Mouse (Mus musculus) bone marrow macrophage, adult 2 months (primary cell): ENCODE measurements around the gene Ssbp1. TPM values are rescaled to one million over a fixed set of nuclear protein-coding genes. Genes with fewer than 3 reads are reported as not detected.

Experiments used
- H3K27ac ChIP-seq: 2 replicates; pipeline ENCODE4 v1.5.1; 2012; ENCODE audit warnings: low read depth, low read length; ENCODE audit not compliant: insufficient read depth
- H3K4me1 ChIP-seq: 2 replicates; pipeline ENCODE4 v1.6.1; 2012; ENCODE audit warnings: low read length; ENCODE audit not compliant: control insufficient read depth, insufficient read depth
- H3K4me3 ChIP-seq: 2 replicates; pipeline ENCODE4 v1.5.1; 2012; ENCODE audit warnings: mild to moderate bottlenecking, low read length, moderate library complexity; ENCODE audit not compliant: insufficient read depth
- CTCF ChIP-seq: IDR thresholded peaks from 2 replicates; pipeline ENCODE4 v1.5.1; 2012; ENCODE audit warnings: low read depth, mild to moderate bottlenecking, low read length, moderate library complexity
- POLR2A ChIP-seq: IDR thresholded peaks from 2 replicates; pipeline ENCODE4 v1.6.1; 2012; ENCODE audit warnings: mild to moderate bottlenecking, low read depth, low read length, borderline replicate concordance
- polyA plus RNA-seq: library from polyadenylated mRNA; stranded (reverse); fragments of >200 nt; gene quantifications from 2 replicates; pipeline ENCODE4 v1.2.4, GENCODE M21; 2012; ENCODE audit not compliant: missing spikeins, insufficient read depth, insufficient read length

Gene Ssbp1
- polyA plus RNA-seq, 1 experiment, result 49.8 TPM

DNA sequence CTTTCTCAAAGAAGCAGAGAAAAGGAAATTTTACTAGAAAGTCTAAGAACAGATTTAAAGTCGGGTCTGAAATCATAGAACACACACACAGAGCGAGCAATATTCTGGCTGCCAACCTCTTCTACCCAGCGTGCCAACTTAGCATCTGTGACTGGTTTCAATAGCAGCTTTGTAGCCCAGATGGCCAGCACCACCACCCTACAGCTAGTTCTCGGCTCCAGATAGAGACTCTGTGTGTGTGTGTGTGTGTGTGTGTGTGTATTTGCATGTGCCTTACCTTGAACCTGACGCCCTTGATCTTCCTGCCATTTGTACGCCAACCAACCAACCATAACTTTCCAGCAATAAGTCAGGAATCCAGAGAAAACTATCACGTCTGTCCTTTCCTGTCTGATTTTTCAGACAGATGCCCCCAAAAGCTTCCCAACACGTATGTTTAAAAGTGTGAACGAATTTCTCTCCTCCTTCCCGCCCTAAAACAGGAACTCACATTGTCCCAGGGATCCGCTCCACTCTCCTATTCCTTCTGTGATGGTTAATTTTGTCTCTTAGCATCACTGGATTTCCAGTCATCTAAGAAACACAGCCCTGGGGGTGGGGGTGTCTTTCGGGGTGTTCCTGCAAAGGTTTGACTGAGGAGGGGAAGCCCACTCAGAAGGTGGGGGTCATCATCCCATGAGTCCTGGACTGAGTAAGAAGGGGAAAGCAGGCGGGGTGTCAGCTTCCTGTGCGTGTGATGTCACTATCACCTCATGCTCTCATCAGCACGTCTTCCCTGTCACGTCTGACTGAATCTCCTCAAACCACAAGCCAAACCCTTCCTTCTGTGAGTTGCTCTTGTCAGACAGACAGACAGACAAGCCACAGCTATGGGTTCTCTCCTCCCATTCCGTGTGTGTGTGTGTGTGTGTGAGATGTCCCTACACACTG, 38.5 kb upstream of the Ssbp1 start:
- Histone ChIP-seq H3K27ac (no peak overlapping the region), H3K4me3 (no peak overlapping the region), H3K4me1 (peaks cover 10% of the 10 kb centered on the region)
- TF ChIP-seq POLR2A, result no peak
- no peak for TF ChIP-seq CTCF

DNA sequence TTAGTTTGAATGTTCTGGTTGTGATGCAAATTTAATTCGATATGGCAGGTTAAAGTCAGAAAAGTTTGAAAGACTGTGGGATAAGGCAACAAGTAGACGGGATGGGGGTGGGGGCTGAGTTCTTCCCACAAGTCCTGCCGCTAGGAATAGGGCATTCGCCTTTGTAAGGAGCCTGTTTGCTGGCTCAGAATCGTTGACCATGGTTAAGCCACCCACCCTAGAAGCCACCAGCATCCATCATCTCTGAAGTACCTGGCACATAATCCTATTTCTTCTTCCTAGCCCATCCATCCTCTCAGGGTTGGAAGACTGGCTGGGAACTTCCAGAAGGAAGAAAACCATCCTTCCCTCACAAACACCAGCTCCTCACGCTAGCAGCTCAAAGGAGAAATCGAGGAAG, 36.5 kb upstream of the Ssbp1 start:
- Histone ChIP-seq H3K4me3 (peak overlapping the region; percentile 82), H3K27ac (no peak overlapping the region), H3K4me1 (peaks cover 12% of the 10 kb centered on the region)
- TF ChIP-seq POLR2A (no peak), CTCF (no peak)

GRCm38 (mm10) chr6:40435151-40436046, 35.8 kb upstream of the Ssbp1 start:
- TF ChIP-seq CTCF, result no peak
- no peak for TF ChIP-seq POLR2A
- Histone ChIP-seq H3K4me1 (peaks cover 9% of the 10 kb centered on the region), H3K4me3 (peak overlapping the region; percentile 82), H3K27ac (no peak overlapping the region)

GRCm38 (mm10) chr6:40436047-40436483, 35.1 kb upstream of the Ssbp1 start, which contains the start of gene E330009J07Rik:
TSS of gene E330009J07Rik (minus strand) at chr6:40436135.
- H3K4me3 ChIP-seq, result peak within 1 kb of the TSS; percentile 82
- TF ChIP-seq POLR2A, result no peak
- TF ChIP-seq CTCF, result no peak
- H3K4me1 ChIP-seq, result peaks cover 8% of the 10 kb centered on the region; the same call in 1 of the 2 replicates
- H3K27ac ChIP-seq, result no peak within 1 kb of the TSS

- H3K4me3 ChIP-seq, result no peak within 1 kb of the TSS
- no peak within 1 kb of the TSS for H3K27ac ChIP-seq
- no peak for TF ChIP-seq CTCF
- TF ChIP-seq POLR2A, result no peak
- H3K4me1 ChIP-seq, result peaks cover 6% of the 10 kb centered on the region; the same call in 1 of the 2 replicates
Measured at GRCm38 (mm10) chr6:40438936-40439335, 32.2 kb upstream of the Ssbp1 start, which contains the start of gene Wee2. TSS of gene Wee2 (plus strand) at chr6:40439088.

- TF ChIP-seq POLR2A (no peak), CTCF (no peak)
- H3K4me3 ChIP-seq, result no peak overlapping the region
- H3K4me1 ChIP-seq, result peaks cover 5% of the 10 kb centered on the region; the same call in 1 of the 2 replicates
- H3K27ac ChIP-seq, result no peak overlapping the region
Measured at GRCm38 (mm10) chr6:40439731-40440130, 31.4 kb upstream of the Ssbp1 start.

GRCm38 (mm10) chr6:40441276-40441675, 29.9 kb upstream of the Ssbp1 start:
- Histone ChIP-seq H3K4me3 (no peak overlapping the region), H3K27ac (no peak overlapping the region), H3K4me1 (peaks cover 3% of the 10 kb centered on the region; the same call in 1 of the 2 replicates)
- TF ChIP-seq POLR2A (no peak), CTCF (no peak)

DNA sequence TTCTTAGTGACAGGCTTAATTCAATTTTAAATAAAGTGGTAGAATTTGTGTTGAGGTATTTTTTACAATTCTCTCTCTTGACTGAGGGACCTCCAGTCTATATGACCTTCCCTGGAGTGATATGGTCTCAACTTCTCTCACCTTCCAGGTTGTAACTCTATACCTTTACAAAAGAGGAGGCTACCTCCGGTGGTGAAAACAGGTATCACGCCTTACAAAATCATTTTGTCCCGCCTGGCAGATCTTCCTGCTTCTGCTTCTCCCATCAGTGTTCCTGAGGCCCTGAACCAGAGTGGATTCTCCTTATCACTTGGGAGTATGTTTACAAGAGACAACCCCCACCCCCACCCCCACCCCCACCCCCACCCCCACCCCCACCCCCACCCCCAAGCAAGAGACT, 29.4 kb upstream of the Ssbp1 start:
- no peak overlapping the region for H3K4me3 ChIP-seq
- peaks cover 3% of the 10 kb centered on the region; the same call in 1 of the 2 replicates for H3K4me1 ChIP-seq
- H3K27ac ChIP-seq, result no peak overlapping the region
- TF ChIP-seq CTCF (no peak), POLR2A (no peak)

DNA sequence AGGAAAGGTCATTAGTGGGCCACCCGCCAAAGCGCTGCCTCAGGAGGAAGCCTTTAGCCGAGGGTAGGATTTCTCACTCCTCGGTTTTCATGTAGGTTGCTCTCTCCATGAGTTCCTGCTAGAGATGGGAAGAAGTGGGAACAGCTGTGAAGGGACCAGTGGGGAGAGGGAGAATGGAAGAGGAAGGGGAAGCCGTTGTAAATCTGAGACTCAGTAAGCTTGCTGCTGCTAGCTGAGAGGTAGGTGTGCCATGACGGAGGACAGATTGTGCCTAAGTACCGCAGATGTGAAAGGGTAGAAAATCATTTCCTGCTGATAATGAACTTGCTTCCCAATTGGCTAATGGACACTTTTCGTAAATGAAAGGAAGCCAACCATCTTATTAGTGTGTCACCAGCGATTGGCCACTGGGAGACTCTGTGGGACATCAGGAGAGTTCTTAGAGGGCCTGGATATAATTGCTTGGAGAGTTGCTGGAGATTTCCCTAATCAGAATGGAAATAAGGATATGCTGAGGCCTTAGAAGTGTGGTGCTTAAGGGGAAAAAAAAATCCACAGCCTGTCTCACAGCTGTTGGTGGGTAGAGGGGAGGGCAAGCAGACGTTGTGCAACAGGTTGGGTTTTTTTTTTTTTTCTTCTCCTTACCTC, 27.7 kb upstream of the Ssbp1 start:
- H3K4me3 ChIP-seq, result no peak overlapping the region
- TF ChIP-seq POLR2A (no peak), CTCF (no peak)
- H3K27ac ChIP-seq, result no peak overlapping the region
- H3K4me1 ChIP-seq, result peaks cover 3% of the 10 kb centered on the region; the same call in 1 of the 2 replicates
